Mouse (Mus musculus): ENCODE measurements around the gene Lce1a2.
"Not testable (repeated sequence)": the region's sequence is repeated elsewhere in the genome, so short reads cannot be mapped to it uniquely, and the experiment has no call there.

The Lce1a2 gene

DNA sequence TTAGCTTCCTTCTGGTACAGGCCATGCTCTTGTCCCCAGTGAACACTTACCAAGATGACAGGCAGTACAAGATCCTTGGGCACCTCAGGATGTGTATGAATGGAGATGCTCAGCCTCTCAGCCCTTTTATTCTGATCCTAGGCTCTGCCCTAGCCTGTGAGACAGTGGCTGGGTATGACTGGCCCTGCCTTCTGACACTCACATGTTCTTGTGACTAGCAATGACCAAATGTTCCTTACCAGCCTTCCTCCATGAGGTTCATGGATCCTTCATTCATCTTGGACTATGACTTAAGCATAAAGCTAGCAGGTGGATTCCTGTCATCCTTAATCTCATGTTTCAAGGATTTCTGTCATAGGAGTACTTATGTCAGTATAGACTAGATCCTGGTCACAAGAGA lies at the start of gene Lce1a2:
Gene Lce1a2 (minus strand): TSS at position 101 of the 400 bp plus-strand sequence.
- DNase-seq (ENCODE audit: extremely low read depth, low read depth, low spot score): no peak

DNA sequence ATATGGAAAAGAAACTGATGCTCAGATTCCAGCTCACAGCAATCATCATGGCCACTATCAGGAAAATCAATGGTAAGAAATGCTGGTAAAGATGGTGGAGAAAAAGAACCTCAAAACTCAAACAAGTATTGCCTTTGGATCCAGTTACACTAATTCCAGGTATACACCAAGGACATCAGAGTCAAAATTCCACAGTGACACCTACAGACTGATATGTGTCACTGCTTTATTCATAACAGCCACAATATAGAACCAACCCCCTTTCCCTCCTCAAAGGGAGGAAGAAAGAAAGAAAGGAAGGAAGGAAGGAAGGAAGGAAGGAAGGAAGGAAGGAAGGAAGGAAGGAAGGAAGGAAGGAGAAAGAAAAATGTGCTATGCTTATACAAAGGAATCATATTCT lies 45.0 kb upstream of the Lce1a2 start:
- DNase-seq (ENCODE audit: extremely low read depth, low read depth, low spot score): no peak

DNA sequence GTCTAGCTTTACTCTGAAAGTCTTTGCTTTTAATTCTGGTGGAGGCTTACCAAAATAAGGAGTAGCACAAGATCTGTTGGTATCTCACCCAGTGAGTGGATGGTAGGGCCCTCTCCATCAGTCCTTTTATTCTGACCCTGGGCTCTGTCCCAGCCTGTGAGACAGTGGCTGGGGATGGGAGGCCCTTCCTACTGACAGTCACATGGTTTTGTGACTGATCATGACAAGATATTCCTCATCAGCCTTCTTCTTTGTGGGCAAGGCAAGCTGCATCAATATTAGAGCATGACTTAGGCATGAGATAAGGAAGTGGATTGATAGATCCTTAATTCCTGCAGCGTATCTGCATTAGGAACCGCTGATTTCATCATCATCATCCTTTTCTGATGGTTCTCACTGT lies 38.9 kb upstream of the Lce1a2 start, which contains the start of gene Lce1e:
Gene Lce1e (minus strand): TSS at position 101 of the 400 bp plus-strand sequence.
- DNase-seq (ENCODE audit: extremely low read depth, low read depth, low spot score): no peak

DNA sequence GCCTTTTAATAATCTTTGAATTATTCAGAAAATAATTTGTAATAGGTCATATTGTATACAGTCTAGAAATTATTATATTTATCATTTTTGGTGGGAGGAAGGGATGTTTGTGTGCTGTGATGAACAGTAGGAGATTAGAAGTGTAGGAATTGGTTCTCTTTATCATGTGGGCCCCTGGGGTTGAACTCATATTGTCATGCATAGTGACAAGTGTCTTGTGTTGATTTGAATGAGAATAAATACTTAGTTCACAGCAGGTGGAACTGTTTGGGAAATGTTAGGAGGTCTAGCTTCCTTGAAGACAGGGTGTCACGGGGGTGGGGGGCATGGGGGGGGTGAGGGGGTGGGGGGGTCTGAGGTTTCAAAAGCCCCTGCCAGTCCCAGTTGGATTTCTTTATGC lies 24.5 kb upstream of the Lce1a2 start:
- no peak for DNase-seq (ENCODE audit: extremely low read depth, low read depth, low spot score)

DNA sequence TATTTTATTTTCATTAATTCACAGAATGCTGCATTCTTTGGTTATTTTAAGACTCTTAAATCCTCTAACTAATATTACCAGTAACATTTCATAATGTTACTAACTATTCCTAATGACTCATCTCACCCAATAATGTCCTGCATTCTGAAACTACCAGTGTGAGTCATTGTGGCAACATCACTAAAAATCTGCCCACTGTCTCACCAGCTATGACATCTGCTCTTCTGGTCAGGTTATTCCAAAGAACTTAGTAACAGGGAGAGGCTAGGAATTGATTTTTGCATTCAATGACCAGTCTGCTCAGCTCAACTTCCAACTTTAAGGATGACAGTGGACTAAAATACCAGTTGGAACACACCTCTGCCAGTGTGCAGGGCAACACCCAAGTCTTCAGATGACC lies 21.6 kb upstream of the Lce1a2 start:
- DNase-seq (ENCODE audit: extremely low read depth, low read depth, low spot score): no peak

DNA sequence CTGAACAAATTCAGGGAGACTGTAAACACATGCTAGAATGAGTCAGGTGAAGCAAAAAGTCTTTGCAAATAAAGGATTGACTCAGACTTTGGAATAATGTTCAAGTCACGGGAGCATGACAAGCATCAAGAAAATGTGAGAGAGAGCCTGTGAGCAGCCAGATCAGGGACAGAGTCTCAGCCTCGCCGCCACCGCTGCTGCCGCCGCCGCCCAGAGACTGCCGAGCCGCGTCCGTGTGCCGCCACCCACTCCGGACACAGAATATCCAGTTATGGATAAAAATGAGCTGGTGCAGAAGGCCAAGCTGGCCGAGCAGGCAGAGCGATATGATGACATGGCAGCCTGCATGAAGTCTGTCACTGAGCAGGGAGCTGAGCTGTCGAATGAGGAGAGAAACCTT lies 19.0 kb upstream of the Lce1a2 start:
- DNase-seq (ENCODE audit: extremely low read depth, low read depth, low spot score): not testable (repeated sequence)

DNA sequence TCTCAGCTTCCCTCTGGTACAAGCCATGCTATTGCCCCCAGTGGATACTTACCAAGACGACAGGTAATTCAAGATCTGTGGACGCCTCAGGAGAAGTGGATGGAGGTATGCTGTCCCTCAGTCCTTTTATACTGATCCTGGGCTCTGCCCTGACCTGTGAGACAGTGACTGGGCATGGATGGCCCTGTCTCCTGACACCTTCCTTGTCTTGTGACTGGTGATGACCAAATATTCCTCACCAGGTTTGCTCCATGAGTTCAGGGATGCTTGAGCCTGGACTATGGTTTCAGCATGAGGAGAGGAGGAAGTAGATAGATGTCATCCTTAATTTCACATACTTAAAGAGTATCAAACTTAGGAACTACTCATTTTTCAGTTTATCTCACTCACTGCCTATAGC lies 17.0 kb upstream of the Lce1a2 start, which contains the start of gene Lce1d:
Gene Lce1d (minus strand): TSS at position 101 of the 400 bp plus-strand sequence.
- DNase-seq (ENCODE audit: extremely low read depth, low read depth, low spot score): no peak

DNA sequence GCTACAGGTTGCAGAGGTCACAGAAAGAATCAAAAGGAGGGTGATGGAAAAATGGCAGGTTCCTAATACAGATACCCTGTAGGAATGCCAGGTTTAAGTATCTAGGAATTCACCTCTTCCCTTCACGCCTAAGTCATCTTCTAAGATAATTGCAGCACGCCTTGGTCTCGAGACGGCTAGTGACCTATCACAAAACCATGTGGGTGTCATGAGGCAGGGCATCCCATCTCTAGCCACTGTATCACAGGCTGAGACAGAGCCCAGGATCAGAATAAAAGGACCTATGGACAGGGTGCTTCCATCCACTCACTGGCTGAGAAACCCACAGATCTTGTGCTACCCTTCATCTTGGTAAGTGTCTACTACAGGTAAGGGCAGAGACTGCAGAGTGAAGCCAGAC lies 8.8 kb upstream of the Lce1a2 start, which contains the start of gene Lce1c:
Gene Lce1c (plus strand): TSS at position 301 of the 400 bp plus-strand sequence.
- no peak for DNase-seq (ENCODE audit: extremely low read depth, low read depth, low spot score)

DNA sequence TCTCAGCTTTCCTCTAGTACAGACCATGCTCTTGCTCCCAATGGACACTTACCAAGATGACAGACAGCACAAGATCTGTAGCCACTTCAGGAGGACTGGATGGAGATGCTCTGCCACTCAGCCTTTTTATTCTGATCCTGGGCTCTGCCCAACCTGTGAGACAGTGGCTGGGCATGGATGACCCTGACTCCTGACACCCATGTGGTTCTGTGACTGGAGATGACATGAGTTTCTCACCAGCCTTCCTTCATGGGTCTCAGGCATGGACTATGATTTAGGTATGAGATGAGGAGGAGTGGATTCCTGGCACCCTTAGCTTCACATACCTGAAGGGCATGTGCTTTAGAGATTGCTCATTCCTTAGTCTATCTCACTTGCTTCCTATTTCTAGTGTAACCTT lies 13.3 kb downstream of the Lce1a2 start, which contains the start of gene Lce1b:
Gene Lce1b (minus strand): TSS at position 101 of the 400 bp plus-strand sequence.
- no peak for DNase-seq (ENCODE audit: extremely low read depth, low read depth, low spot score)

DNA sequence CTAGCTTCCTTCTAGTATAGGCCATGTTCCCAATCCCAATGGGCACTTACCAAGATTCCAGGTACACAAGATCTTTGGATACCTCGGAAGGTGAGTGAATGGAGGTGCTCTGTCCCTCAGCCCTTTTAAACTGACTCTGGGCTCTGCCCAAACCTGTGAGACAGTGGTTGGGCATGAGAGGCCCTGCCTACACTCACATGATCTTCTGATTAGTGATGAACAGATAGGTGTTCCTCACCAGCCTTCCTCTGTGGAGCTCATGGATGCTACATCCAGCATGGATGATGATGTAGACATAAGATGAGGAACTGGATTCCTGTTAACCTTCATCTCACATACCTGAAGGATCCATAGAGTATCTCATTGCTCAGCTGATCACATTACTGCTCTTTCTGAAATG lies 21.9 kb downstream of the Lce1a2 start, which contains the start of gene Lce1a1:
Gene Lce1a1 (minus strand): TSS at position 101 of the 400 bp plus-strand sequence.
- no peak for DNase-seq (ENCODE audit: extremely low read depth, low read depth, low spot score)

DNA sequence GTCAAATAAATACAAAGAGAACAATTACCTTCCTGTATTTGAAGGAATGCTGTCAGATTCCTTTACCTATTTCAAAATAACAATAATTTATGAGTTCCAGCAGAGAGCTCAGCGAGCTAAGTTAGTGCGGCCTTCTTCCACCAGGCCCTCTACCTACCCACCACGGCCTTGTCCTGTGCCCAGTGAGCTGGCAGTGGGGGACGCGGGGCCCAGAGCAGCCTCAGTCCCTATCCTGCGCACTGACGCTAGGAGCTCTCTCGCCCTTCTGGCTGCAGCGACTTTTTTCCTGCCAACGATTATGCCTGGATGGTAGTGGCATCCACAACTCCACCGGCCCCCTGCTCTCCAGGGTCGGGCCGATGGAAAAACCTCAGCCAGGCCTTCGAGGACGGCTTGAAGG lies 30.3 kb downstream of the Lce1a2 start:
- no peak for DNase-seq (ENCODE audit: extremely low read depth, low read depth, low spot score)

DNA sequence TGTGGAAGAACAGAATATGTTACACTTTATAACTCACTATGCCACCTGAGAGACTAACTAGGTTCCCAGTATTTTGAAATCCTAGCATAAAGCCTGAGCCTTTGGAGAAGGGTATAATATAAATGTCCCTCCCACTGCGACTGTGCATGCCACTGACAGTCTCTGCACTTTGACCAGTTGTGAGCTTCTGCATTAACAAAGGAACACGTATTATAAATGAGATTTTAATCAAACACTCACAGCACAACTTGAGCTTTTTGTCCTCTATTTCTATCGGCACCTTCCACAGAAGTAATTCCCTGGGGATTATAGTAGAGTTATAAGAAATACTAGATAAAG lies 31.5 kb downstream of the Lce1a2 start:
- no peak for DNase-seq (ENCODE audit: extremely low read depth, low read depth, low spot score)

DNA sequence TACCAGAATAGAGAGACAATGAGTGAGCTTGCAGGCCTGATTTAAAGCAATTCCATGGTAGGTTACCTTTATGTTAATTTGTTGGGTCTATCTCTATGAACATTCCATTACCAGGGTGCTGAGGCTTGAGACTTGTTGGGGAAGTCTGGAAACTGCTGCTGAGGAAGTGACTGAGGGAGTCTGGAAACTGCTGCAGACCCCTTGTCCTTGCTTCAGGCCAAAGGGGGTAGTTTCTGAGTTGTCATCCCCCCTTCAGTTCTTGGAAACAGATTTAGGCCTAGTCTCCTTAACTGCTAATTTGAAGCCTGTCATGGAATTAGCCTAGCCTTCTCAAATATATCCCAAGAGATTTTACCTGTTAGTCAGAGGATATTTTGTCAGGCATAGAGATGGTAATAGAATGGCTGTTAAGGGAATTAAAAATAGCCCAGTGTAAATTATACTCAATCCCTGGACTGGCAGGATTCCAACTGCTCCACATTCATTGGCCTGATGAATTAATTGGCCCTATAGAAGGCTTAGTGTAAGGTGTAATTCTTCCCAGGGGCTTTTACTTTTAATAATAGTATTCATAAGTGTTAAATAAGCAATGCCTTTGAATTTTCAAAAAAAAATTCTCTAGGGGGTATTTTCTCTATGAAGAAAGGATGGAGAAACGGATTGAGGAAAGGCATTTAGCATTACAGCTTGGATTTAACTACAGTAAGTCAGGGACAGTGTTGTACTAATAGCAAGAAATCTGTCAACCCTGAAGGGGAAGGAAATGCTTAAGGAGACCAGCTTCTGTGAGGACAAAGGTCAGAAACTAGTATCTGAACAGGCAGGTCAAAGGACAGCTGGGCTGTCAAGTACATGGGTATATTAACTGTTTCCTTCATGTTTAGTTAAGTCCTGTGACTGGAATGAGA lies 32.1 kb downstream of the Lce1a2 start:
- DNase-seq (ENCODE audit: extremely low read depth, low read depth, low spot score): no peak

DNA sequence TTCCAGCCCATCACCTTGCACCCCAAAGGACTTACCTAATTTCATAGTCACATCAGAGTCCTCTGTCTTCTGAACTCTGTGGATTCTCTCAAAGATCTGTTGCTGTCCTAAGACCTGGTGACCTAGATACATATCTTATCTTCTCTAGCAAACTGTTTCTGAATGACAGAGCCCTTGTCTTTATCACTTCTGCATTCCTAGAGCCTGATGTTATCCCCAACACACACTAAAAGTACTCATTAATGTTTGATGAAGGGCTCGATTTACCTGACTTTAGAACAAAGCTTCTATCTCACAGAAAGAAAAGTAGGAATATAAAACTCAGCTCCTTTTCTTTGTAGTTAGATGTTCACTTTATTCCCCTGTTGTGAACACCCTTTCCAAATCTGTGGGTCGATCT lies 48.6 kb downstream of the Lce1a2 start, which contains the start of gene Lce6a:
Gene Lce6a (minus strand): TSS at position 101 of the 400 bp plus-strand sequence.
- DNase-seq (ENCODE audit: extremely low read depth, low read depth, low spot score): no peak
